33 mouse cellular contexts compared by ENCODE assay signal in the genomic region with DNA sequence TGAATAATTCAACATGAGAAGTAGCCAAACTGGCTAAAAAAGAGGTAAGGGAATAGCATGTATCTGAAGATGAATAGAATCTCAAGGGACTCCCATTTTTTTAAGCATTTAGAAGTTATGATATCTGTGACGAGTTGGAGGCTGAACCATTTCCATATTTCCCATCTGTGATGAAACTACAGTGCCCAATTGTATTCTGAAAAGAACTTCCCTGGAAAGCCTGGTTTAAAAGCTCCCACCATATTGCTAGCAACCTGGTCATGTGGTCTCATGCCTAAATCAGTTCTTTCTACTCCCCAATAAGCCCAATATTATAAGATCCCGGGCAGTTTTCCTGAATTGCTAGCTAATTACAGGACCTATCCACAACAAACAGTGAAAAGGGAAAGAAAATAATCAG.
"Had no signal": no experiment of that assay in that cellular context is flagged by ENCODE, and none has a peak within 500 bp of the region (broad histone marks: within the 10 kb centered on the region; RNA-seq: fewer than 3 reads in every experiment).

No protein-coding gene starts in this region.

- ATAC-seq: hindbrain, embryonic 16.5 days; hindbrain, postnatal 0 days; inflammation-experienced regulatory T-cells, adult 6 months; intestine, embryonic 15.5 days; intestine, embryonic 16.5 days; intestine, postnatal 0 days had no signal

- H3K9me3 ChIP-seq: heart, embryonic 13.5 days; heart, embryonic 15.5 days; hindbrain, embryonic 10.5 days; hindbrain, embryonic 12.5 days; hindbrain, embryonic 13.5 days; hindbrain, embryonic 15.5 days; intestine, embryonic 15.5 days; kidney, embryonic 15.5 days had no signal

- H3K4me2 ChIP-seq: heart, embryonic 13.5 days; heart, embryonic 15.5 days; hindbrain, embryonic 12.5 days; hindbrain, embryonic 13.5 days; hindbrain, embryonic 14.5 days; hindbrain, embryonic 15.5 days; intestine, embryonic 15.5 days; kidney, embryonic 15.5 days had no signal

- H3K27me3 ChIP-seq: heart, embryonic 13.5 days; heart, embryonic 15.5 days; hindbrain, embryonic 12.5 days; hindbrain, embryonic 13.5 days; hindbrain, embryonic 15.5 days; intestine, embryonic 15.5 days; kidney, embryonic 15.5 days had no signal

- DNase-seq: heart, postnatal 10 days; heart, postnatal 14 days; heart, postnatal 36 days; heart, postnatal 4 days; kidney, adult 11 months; kidney, adult 18-20 months; kidney, adult 2 months; kidney, adult 8-10 months; kidney, adult 9 months; kidney, postnatal 10 days; kidney, postnatal 14 days; kidney, postnatal 25 days; kidney, postnatal 36 days; kidney, postnatal 4 days; layer of hippocampus, adult 9-11 months; layer of hippocampus, postnatal 36 days had no signal

- H3K36me3 ChIP-seq: heart, embryonic 13.5 days; heart, embryonic 15.5 days; hindbrain, embryonic 10.5 days; hindbrain, embryonic 12.5 days; hindbrain, embryonic 13.5 days; hindbrain, embryonic 15.5 days; intestine, embryonic 15.5 days; kidney, embryonic 15.5 days had no signal

- H3K4me3 ChIP-seq: heart, embryonic 13.5 days; heart, embryonic 15.5 days; hindbrain, embryonic 10.5 days; hindbrain, embryonic 12.5 days; hindbrain, embryonic 13.5 days; hindbrain, embryonic 15.5 days; intestine, embryonic 15.5 days; kidney, embryonic 15.5 days; layer of hippocampus, adult 2 months; left cerebral cortex, adult 2 months had no signal

- H3K9ac ChIP-seq: heart, embryonic 13.5 days; heart, embryonic 15.5 days; hindbrain, embryonic 12.5 days; hindbrain, embryonic 13.5 days; hindbrain, embryonic 14.5 days; hindbrain, embryonic 15.5 days; intestine, embryonic 15.5 days; kidney, embryonic 15.5 days had no signal

- H3K4me1 ChIP-seq: heart, embryonic 13.5 days; heart, embryonic 15.5 days; hindbrain, embryonic 10.5 days; hindbrain, embryonic 12.5 days; hindbrain, embryonic 13.5 days; hindbrain, embryonic 15.5 days; intestine, embryonic 15.5 days; kidney, embryonic 15.5 days had no signal

- H3K27ac ChIP-seq: heart, embryonic 13.5 days; heart, embryonic 15.5 days; hindbrain, embryonic 10.5 days; hindbrain, embryonic 12.5 days; hindbrain, embryonic 13.5 days; hindbrain, embryonic 14.5 days; hindbrain, embryonic 15.5 days; hindbrain, postnatal 0 days; intestine, embryonic 15.5 days; kidney, embryonic 15.5 days; kidney, postnatal 0 days; layer of hippocampus, adult 2 months; left cerebral cortex, adult 2 months had no signal
